Mouse (Mus musculus): Measurements from ENCODE around the gene Adssl1. TPM values are rescaled to one million over a fixed set of nuclear protein-coding genes. Genes with fewer than 3 reads are reported as not detected.

Gene Adssl1
- polyA plus RNA-seq, 1 experiment from 2014 or later: 10.1 TPM

- peak; percentile 82 for DNase-seq (ENCODE audit: low spot score)
These were observed 33.4 kb downstream of the Adssl1 start for GRCm38 (mm10) chr12:112653157-112653824.

- no peak for DNase-seq (ENCODE audit: low spot score)
These were observed 34.2 kb downstream of the Adssl1 start for GRCm38 (mm10) chr12:112654076-112654475.

GRCm38 (mm10) chr12:112658619-112659018 is 38.8 kb downstream of the Adssl1 start:
- DNase-seq (ENCODE audit: low spot score): no peak

GRCm38 (mm10) chr12:112659109-112659508 is 39.3 kb downstream of the Adssl1 start:
- DNase-seq (ENCODE audit: low spot score): no peak

GRCm38 (mm10) chr12:112660576-112661326 is 40.9 kb downstream of the Adssl1 start:
- DNase-seq (ENCODE audit: low spot score): no peak

- no peak for DNase-seq (ENCODE audit: low spot score)
These were observed 41.4 kb downstream of the Adssl1 start for GRCm38 (mm10) chr12:112661327-112661605.

GRCm38 (mm10) chr12:112661851-112662250 is 42.0 kb downstream of the Adssl1 start:
- no peak for DNase-seq (ENCODE audit: low spot score)

GRCm38 (mm10) chr12:112663303-112663702 is 43.5 kb downstream of the Adssl1 start:
- no peak for DNase-seq (ENCODE audit: low spot score)

- no peak for DNase-seq (ENCODE audit: low spot score)
These were observed 43.9 kb downstream of the Adssl1 start for GRCm38 (mm10) chr12:112663716-112664115.

GRCm38 (mm10) chr12:112664124-112664523 is 44.3 kb downstream of the Adssl1 start:
- no peak for DNase-seq (ENCODE audit: low spot score)

GRCm38 (mm10) chr12:112664656-112665055 is 44.8 kb downstream of the Adssl1 start:
- DNase-seq (ENCODE audit: low spot score): no peak

GRCm38 (mm10) chr12:112665445-112665844 is 45.6 kb downstream of the Adssl1 start:
- DNase-seq (ENCODE audit: low spot score): no peak

- DNase-seq (ENCODE audit: low spot score): no peak
These were observed 46.2 kb downstream of the Adssl1 start for GRCm38 (mm10) chr12:112665881-112666544.

- no peak for DNase-seq (ENCODE audit: low spot score)
These were observed 47.9 kb downstream of the Adssl1 start for GRCm38 (mm10) chr12:112667619-112668297.

- DNase-seq (ENCODE audit: low spot score): no peak
These were observed 51.0 kb downstream of the Adssl1 start for GRCm38 (mm10) chr12:112670718-112671393.

GRCm38 (mm10) chr12:112671891-112672290 is 52.0 kb downstream of the Adssl1 start:
- DNase-seq (ENCODE audit: low spot score): no peak

GRCm38 (mm10) chr12:112672744-112673575 is 53.1 kb downstream of the Adssl1 start:
- DNase-seq (ENCODE audit: low spot score): peak; percentile 33

GRCm38 (mm10) chr12:112673576-112674091 is 53.8 kb downstream of the Adssl1 start:
- peak; percentile 44 for DNase-seq (ENCODE audit: low spot score)

GRCm38 (mm10) chr12:112674132-112675011 is 54.5 kb downstream of the Adssl1 start, which contains the start of gene Akt1:
TSS of gene Akt1 (minus strand) at chr12:112674884.
- DNase-seq (ENCODE audit: low spot score): peak; percentile 52
